Mouse (Mus musculus) Patski (cell line): Measurements from ENCODE around the gene Dnase2a. TPM values are rescaled to one million over a fixed set of nuclear protein-coding genes. Genes with fewer than 3 reads are reported as not detected.

Source experiments
- ATAC-seq: fragments of 100-300 bp; one replicate; pipeline ENCODE4 v1.8.0; 2021
- CTCF ChIA-PET: fragments of 350-600 bp; sonication (Branson Sonifier 250); formaldehyde crosslinking; loops from one replicate; lab custom pipeline; 2022; ENCODE audit warnings: inconsistent platforms; lab: Charles Lee
- POLR2A ChIA-PET: fragments of 350-600 bp; sonication (Branson Sonifier 250); formaldehyde crosslinking; loops from one replicate; lab custom pipeline; 2022; ENCODE audit warnings: antibody characterized with exemption, inconsistent platforms; lab: Charles Lee
- DNase-seq: peaks from one replicate; pipeline ENCODE4 v3.0.0-alpha.2; 2011; ENCODE audit warnings: low read depth, low spot score
- H3K27me3 ChIP-seq: fragments of 371-371 bp; one replicate; pipeline ENCODE4 v1.5.1; 2021
- CTCF ChIP-seq: fragments of 100-300 bp; IDR thresholded peaks from one replicate; pipeline ENCODE4 v1.5.1; 2021
- in situ Hi-C: fragments of 300-500 bp; cut with MboI; formaldehyde crosslinking; loops from 3 replicates; pipeline ENCODE4 v1.11.1; 2018; ENCODE audit warnings: low pct_unique_long_range_greater_than_20kb, mixed read lengths
- polyA plus RNA-seq: library from polyadenylated mRNA; unstranded; gene quantifications from one replicate; pipeline ENCODE4 v1.2.3, GENCODE M21; 2021

Dnase2a gene
- polyA plus RNA-seq, 1 experiment from 2014 or later: 25.9 TPM

DNA sequence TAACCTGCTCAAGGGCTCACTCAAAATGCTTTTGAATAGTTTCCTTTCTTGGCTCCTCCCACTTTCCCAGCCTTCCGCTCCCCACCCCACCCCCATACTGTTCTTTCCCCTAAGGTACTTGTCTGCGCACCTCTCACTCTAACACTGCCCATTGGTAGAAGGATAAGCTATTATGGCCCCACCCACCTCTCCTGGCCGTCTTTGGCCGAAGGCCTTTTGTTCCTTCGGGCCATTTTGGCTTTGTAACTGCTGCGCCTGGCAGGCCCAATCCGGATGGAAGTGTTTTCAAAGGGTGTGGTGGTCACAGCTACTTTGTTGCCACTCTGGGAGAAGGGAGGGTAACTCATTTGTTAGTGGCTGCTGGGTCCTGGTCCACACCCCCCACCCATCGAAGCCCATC is 6.9 kb downstream of the Dnase2a start:
- ATAC-seq (no peak), DNase-seq (no peak)
- ChIA-PET CTCF (interaction anchor here (1.0 to 1.5 kb wide), 2 partner anchors 13 to 44 kb away, joined by 3 read pairs; no protein-coding TSS in a partner anchor), POLR2A (no interaction called here)
- in situ Hi-C loops: no loop called here
- TF ChIP-seq CTCF: no peak
- H3K27me3 ChIP-seq: peaks cover 12% of the 10 kb centered on the region

DNA sequence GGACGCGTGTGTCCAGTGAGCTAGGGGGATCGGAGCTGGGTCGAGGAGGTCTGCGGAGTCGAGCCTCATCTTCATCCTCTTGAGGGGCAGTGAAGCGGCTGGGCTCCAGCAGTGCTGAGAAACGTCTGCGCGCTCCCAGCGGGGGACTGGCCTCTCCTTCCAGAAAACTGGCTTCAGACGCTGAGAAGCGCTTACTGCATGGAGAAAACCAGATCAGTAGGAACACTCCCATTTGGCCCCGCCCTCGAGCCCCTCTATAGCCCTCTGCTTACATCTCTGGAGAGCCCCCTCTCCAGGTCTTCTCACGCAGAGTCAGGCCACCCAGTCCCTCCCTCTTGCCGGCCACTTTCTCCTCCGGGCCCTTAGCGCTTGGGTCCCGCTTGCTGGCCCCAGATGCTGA is 9.4 kb downstream of the Dnase2a start:
- peaks cover 12% of the 10 kb centered on the region for H3K27me3 ChIP-seq
- in situ Hi-C loops: no loop called here
- no peak for ATAC-seq
- ChIA-PET POLR2A (no interaction called here), CTCF (no interaction called here)
- TF ChIP-seq CTCF: no peak
- no peak for DNase-seq

DNA sequence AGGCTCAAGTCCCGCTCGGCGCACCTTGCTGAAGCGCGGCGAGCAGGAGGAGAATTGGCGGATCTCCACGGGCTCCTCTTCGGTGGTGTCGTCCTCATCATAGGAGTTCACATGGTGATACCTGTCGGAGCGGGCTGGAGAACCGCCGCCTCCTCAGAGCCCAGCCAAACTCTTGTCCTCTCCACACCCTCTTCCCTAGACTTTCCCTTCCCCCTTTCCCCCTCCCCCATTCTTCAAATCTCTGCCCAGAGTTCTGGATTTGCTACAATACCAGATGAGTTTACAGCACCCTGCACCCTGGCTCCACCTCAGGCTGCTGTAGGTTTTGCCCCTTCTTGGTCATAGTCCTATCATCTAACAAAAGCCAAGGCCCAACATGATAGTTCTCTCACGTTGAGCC is 10.3 kb downstream of the Dnase2a start:
- in situ Hi-C loops: no loop called here
- H3K27me3 ChIP-seq: peaks cover 12% of the 10 kb centered on the region
- POLR2A ChIA-PET: no interaction called here
- CTCF ChIA-PET: no interaction called here
- no peak for TF ChIP-seq CTCF
- no peak for DNase-seq
- ATAC-seq: no peak

DNA sequence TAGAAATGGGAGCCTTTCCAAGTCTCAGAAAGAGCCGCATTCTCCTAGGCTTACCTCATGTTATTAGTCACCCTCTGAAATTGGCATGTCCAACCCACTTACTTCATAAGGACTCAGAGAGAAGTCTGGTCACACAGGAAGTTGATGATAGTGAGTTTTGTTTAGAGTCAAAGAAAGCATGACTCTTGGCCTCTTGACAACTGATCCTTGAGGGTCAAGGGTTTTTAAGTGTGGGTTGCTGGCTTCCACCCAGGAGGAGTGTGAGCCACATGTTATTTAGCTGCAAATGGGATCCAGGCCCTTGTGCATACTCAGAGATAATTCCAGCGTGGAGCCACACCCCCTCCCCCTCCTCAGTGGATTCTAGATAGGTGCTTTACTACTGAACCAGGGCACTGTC is 13.2 kb downstream of the Dnase2a start:
- in situ Hi-C loops: loop anchor here (5.0 kb wide), 1 partner anchor 36 kb away; no protein-coding TSS in a partner anchor
- POLR2A ChIA-PET: no interaction called here
- DNase-seq: peak; percentile 4
- CTCF ChIA-PET: interaction anchor here (1.3 kb wide), 1 partner anchor 18 kb away, joined by 3 read pairs; no protein-coding TSS in a partner anchor
- TF ChIP-seq CTCF: no peak
- H3K27me3 ChIP-seq: peaks cover 10% of the 10 kb centered on the region
- no peak for ATAC-seq

DNA sequence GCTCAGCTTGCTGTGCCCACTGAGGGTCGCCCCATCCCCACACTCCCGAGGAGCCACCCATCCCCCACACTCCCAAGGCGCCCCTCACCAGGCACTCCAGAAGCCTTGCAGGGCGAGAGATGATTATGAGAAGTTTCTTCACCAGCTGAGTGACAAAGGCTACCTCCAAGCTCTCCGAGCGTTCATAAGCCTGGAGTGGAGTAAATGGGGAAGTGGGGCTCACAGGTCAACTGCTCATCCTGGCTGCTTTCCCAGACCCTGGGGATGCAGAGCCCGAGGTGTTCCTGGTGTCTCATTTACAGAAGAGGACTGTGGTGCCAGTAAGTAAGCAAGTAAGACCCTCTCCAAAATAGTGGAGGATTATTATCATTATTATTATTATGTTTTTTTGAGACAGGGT is 17.2 kb downstream of the Dnase2a start:
- POLR2A ChIA-PET: no interaction called here
- ATAC-seq: no peak
- CTCF ChIA-PET: interaction anchor here (1.0 kb wide), 1 partner anchor 24 kb away, joined by 3 read pairs; no protein-coding TSS in a partner anchor
- in situ Hi-C loops: no loop called here
- no peak for DNase-seq
- peaks cover 14% of the 10 kb centered on the region for H3K27me3 ChIP-seq
- TF ChIP-seq CTCF: no peak

DNA sequence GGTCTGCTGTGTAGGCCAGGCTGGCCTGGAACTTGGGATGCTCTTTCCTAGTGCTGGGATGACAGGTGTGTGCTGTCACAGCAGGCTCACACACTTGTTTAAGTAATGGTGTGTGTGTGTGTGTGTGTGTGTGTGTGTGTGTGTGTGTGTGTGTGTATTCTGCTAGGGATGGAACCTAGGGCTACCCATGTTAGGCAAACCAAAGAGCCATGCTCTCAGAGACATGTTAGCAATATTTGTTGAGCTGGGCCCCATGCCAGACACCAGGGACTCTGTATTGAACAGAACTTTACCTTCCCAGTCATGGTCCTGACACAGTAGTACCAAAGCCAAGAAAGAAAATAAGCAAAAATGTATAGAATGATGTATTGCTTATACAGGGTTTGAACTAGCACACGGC is 19.2 kb downstream of the Dnase2a start:
- no peak for TF ChIP-seq CTCF
- ChIA-PET POLR2A (interaction anchor here (0.6 kb wide), 1 partner anchor 1794 kb away, joined by 3 read pairs; no protein-coding TSS in a partner anchor), CTCF (interaction anchor here (1.0 to 2.1 kb wide), 4 partner anchors 18 to 62 kb away, joined by 3 to 7 read pairs (median 3); partner anchors contain the start of genes Gm49661, Prdx2 and Rnaseh2a)
- DNase-seq: no peak
- no peak for ATAC-seq
- peaks cover 24% of the 10 kb centered on the region for H3K27me3 ChIP-seq
- in situ Hi-C loops: no loop called here

DNA sequence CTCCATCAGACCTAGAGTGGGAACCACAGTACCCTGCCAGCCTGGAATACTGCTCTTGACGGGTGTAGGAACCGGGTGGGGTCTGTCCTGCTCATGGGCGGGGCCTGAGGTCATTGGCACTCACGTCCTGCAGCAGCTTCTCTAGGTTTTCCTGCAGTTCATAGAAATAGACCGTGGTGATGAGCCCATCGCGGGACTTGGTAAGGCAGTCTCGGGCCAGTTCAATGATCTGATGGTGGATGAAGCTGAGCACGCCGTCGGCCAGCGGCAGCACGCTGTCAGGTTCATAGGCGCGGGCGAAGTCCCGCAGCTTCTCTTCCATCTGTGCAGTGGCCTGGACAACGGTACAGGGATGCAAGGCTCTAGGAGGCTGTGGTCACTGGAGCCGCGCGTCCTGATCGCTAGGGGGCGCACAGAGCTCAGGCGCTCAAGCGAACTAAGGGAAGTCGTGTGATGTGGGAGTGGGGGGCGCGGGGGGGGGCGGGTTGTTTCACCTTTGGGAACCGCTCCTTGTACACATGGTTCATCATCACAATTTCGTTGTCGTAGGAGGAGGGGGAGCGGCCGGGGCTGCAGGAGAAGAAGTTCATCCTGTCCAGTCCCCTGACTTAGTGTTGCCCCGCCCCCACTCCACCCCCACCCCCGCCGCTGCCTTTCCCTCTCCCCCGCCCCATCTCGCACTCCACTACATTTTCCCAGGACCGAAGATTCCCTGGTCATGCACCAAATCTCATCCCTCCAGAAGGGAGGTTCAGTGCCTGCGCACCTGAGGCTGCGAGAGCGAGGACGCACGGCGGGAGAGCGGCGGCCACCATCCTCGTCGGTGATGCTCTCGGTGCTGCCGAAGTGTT is 20.3 kb downstream of the Dnase2a start:
- H3K27me3 ChIP-seq: peaks cover 27% of the 10 kb centered on the region
- POLR2A ChIA-PET: no interaction called here
- CTCF ChIA-PET: interaction anchor here (1.0 to 2.1 kb wide), 5 partner anchors 13 to 61 kb away, joined by 3 to 7 read pairs (median 3); partner anchors contain the start of genes Gm49661, Prdx2 and Rnaseh2a
- DNase-seq: no peak
- ATAC-seq: no peak
- TF ChIP-seq CTCF: peak; percentile 84
- in situ Hi-C loops: no loop called here

DNA sequence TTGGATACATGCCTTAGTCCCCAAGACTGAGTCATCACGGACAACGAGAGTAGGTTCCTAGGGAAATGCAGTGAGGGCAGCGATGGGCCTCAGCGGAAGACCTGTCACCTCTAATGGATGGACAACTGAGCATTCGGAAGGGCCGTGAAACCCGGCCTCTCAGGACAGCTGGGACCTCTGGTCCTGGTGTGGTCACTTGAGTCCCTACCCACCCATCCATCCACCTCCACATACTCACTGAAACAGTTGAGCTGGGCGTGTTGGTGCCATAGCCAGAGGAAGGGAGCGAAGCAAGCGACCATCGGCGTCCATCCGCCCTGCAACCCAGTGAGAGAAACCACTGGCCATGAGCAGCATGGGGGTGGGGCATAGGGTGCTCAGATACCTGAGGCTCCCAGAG is 22.2 kb downstream of the Dnase2a start:
- in situ Hi-C loops: loop anchor here (5.0 kb wide), 1 partner anchor 77 kb away; no protein-coding TSS in a partner anchor
- H3K27me3 ChIP-seq: peaks cover 44% of the 10 kb centered on the region
- CTCF ChIA-PET: interaction anchor here (1.5 kb wide), 1 partner anchor 9 kb away, joined by 5 read pairs; no protein-coding TSS in a partner anchor
- ATAC-seq: no peak
- no peak for DNase-seq
- POLR2A ChIA-PET: no interaction called here
- no peak for TF ChIP-seq CTCF

DNA sequence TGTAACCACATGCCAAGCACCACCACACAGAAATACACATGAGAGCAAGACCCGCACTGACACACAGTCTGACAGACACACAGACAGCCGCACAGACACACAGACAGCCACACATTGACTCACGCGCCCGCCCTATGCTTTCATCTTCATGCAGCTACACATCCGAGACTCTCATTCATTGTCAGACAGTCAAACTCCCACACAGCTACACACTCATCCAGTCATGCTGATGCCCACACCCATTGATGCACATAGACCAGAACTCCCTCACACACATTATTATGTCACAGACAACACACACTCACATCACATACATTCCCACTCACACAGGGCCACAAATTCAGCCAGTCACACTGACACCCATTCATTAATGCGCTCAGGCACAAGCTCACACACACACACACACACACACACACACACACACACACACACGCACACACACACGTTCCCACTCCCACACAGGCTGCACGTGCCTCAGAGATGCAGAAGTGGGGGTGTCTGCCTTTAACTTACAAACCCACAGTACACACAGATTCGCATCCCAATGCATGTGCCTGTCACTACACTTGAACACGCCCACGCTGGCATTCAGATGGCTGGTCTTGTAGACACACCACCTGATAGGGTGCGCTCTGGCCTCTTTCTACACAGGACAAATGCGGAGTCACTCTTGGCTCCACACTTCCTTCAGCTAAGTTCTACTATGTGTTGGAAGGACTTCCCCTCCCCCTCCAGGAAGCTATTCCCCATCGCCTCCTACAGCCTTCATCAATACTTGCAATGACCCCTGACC is 25.6 kb downstream of the Dnase2a start:
- peaks cover 58% of the 10 kb centered on the region for H3K27me3 ChIP-seq
- in situ Hi-C loops: loop anchor here (5.0 kb wide), 1 partner anchor 73 kb away; no protein-coding TSS in a partner anchor
- POLR2A ChIA-PET: no interaction called here
- no peak for DNase-seq
- CTCF ChIA-PET: no interaction called here
- ATAC-seq: no peak
- no peak for TF ChIP-seq CTCF

DNA sequence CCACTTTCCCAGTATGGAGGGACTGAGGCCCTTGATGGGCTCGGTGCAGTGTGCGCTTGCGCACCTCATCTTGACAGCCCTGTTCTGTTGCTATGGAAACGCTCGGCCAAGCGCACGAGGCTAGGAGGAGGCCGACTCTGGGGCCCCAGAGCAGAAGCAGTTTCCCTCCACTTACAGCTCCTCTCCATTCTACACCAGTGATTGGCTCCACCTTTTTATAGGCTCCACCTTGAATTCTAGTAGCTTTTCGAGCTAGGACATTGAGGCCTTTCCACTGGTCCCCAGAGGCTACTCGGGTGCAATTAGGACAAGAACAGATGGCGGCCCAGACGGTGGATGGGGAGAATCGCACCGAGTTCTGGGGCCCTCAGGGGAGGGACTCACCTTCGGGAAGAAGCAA is 26.5 kb downstream of the Dnase2a start:
- ATAC-seq (no peak), DNase-seq (no peak)
- H3K27me3 ChIP-seq: peaks cover 56% of the 10 kb centered on the region
- POLR2A ChIA-PET: no interaction called here
- TF ChIP-seq CTCF: no peak
- CTCF ChIA-PET: no interaction called here
- in situ Hi-C loops: loop anchor here (5.0 kb wide), 1 partner anchor 72 kb away; no protein-coding TSS in a partner anchor
